Comparison of ENCODE assay signal across 26 mouse cellular contexts in genomic region chr3:121684552-121684951, GRCm38 (mm10). TPM values are rescaled to one million over a fixed set of nuclear protein-coding genes. Genes with fewer than 3 reads are reported as not detected.
DNase-seq lines count a peak whose midpoint lies in the region; ATAC-seq and TF ChIP-seq lines count a peak whose summit lies in the region.
"Had no signal": no experiment of that assay in that cellular context is flagged by ENCODE, and none has a peak within 500 bp of the region (broad histone marks: within the 10 kb centered on the region; RNA-seq: fewer than 3 reads in every experiment).

No protein-coding gene starts in this region.

- no peak for DNase-seq in heart, embryonic 10.5 days (ENCODE audit: low spot score)
- DNase-seq in heart, postnatal 36 days: no peak
- DNase-seq in liver, adult 2 months (ENCODE audit: extremely low read depth, low read depth, low spot score): no peak
- no peak for DNase-seq in liver, embryonic 11.5 days (ENCODE audit: low spot score)
- peak; percentile 71 for DNase-seq in NIH3T3 (ENCODE audit: low read depth)
- no peak for DNase-seq in lung, postnatal 25 days (ENCODE audit: low spot score)
- DNase-seq: adrenal gland, adult 8-10 months; adrenal gland, postnatal 36 days; cerebellum, adult 11-12 months; cerebellum, adult 9-10 months; cerebellum, postnatal 25 days; gastrocnemius, postnatal 10 days; heart, adult 2 months; heart, postnatal 4 days had no signal

- ATAC-seq in liver, embryonic 11.5 days (replicated peaks; ENCODE audit: low FRiP score): no peak
- ATAC-seq in cerebellum, adult (ENCODE audit: insufficient number of reproducible peaks, low FRiP score, low TSS enrichment): no peak
- ATAC-seq: forebrain, embryonic 15.5 days; hindbrain, embryonic 16.5 days had no signal

- 65% methylated on average over 4 of the region's 4 CpGs for WGBS in heart, embryonic 10.5 days
- WGBS in liver, adult 2 months: 19% methylated on average over 4 of the region's 4 CpGs
- WGBS in liver, embryonic 11.5 days: 61% methylated on average over 4 of the region's 4 CpGs

- 0 out of 2 replicates have a peak overlapping the region, but pooled peaks have one; percentile 36 for H3K27ac ChIP-seq in heart, embryonic 10.5 days
- H3K27ac ChIP-seq in liver, adult 2 months (replicated peaks; ENCODE audit: insufficient read depth, low read depth, low read length): peak overlapping the region; percentile 99
- no peak overlapping the region for H3K27ac ChIP-seq in liver, embryonic 11.5 days (ENCODE audit: low read depth, low read length)
- H3K27ac ChIP-seq: embryonic facial prominence, embryonic 12.5 days; forebrain, embryonic 15.5 days; heart, adult 2 months; hindbrain, embryonic 12.5 days had no signal

- no peaks in the 10 kb centered on the region for H3K9me3 ChIP-seq in heart, embryonic 10.5 days
- H3K9me3 ChIP-seq in liver, embryonic 11.5 days (ENCODE audit: control insufficient read depth, low read length): no peaks in the 10 kb centered on the region
- H3K9me3 ChIP-seq: embryonic facial prominence, embryonic 12.5 days; forebrain, embryonic 15.5 days; heart, embryonic 12.5 days; hindbrain, embryonic 12.5 days had no signal

- TF ChIP-seq POLR2A in liver, adult 2 months (IDR thresholded peaks at IDR 0.05; ENCODE audit: extremely low read depth, insufficient read depth, low read length): no peak

- no peak overlapping the region for H3K4me2 ChIP-seq in liver, embryonic 11.5 days
- H3K4me2 ChIP-seq: embryonic facial prominence, embryonic 12.5 days; forebrain, embryonic 15.5 days; heart, embryonic 12.5 days; hindbrain, embryonic 12.5 days had no signal

- H3K27me3 ChIP-seq in heart, embryonic 10.5 days (ENCODE audit: insufficient read depth, poor library complexity, severe bottlenecking): no peaks in the 10 kb centered on the region
- no peaks in the 10 kb centered on the region for H3K27me3 ChIP-seq in liver, adult 2 months (ENCODE audit: control insufficient read depth, insufficient read depth, low read length)
- no peaks in the 10 kb centered on the region for H3K27me3 ChIP-seq in liver, embryonic 11.5 days (replicated peaks; ENCODE audit: control insufficient read depth, insufficient read depth, low read length)
- H3K27me3 ChIP-seq: CH12.LX; embryonic facial prominence, embryonic 12.5 days; forebrain, embryonic 15.5 days; heart, embryonic 12.5 days; hindbrain, embryonic 12.5 days had no signal

- intact Hi-C loops in heart, postnatal 36 days (cut with DNase I): no loop called here

- H3K79me2 ChIP-seq in liver, adult 2 months (ENCODE audit: control insufficient read depth, insufficient read depth, low read length): no peaks in the 10 kb centered on the region

- no peak overlapping the region for H3K4me3 ChIP-seq in heart, embryonic 10.5 days
- no peak overlapping the region for H3K4me3 ChIP-seq in liver, adult 2 months (ENCODE audit: insufficient read depth, low read depth, low read length)
- no peak overlapping the region for H3K4me3 ChIP-seq in liver, embryonic 11.5 days (ENCODE audit: low read depth, low read length)
- H3K4me3 ChIP-seq: embryonic facial prominence, embryonic 12.5 days; forebrain, embryonic 15.5 days; heart, adult 2 months; heart, embryonic 12.5 days; hindbrain, embryonic 12.5 days had no signal

- peak overlapping the region; percentile 62 for H3K9ac ChIP-seq in liver, adult 2 months (ENCODE audit: low read depth, low read length)
- H3K9ac ChIP-seq in liver, embryonic 11.5 days (ENCODE audit: low read depth, low read length): no peak overlapping the region
- H3K9ac ChIP-seq: embryonic facial prominence, embryonic 12.5 days; forebrain, embryonic 15.5 days; heart, embryonic 12.5 days; hindbrain, embryonic 12.5 days had no signal

- no peaks in the 10 kb centered on the region for H3K36me3 ChIP-seq in heart, embryonic 10.5 days
- H3K36me3 ChIP-seq in liver, adult 2 months (ENCODE audit: control insufficient read depth, insufficient read depth, low read length): no peaks in the 10 kb centered on the region
- H3K36me3 ChIP-seq in liver, embryonic 11.5 days (ENCODE audit: control insufficient read depth, insufficient read depth, low read length): no peaks in the 10 kb centered on the region
- H3K36me3 ChIP-seq: embryonic facial prominence, embryonic 12.5 days; forebrain, embryonic 15.5 days; heart, embryonic 12.5 days; hindbrain, embryonic 12.5 days had no signal

- peaks cover 14% of the 10 kb centered on the region for H3K4me1 ChIP-seq in heart, embryonic 10.5 days
- peaks cover 39% of the 10 kb centered on the region for H3K4me1 ChIP-seq in liver, adult 2 months (ENCODE audit: control insufficient read depth, insufficient read depth, low read length)
- H3K4me1 ChIP-seq in liver, embryonic 11.5 days (replicated peaks; ENCODE audit: control insufficient read depth, insufficient read depth, low read length): peaks cover 3% of the 10 kb centered on the region; the same call in 1 of the 2 replicates
- H3K4me1 ChIP-seq: embryonic facial prominence, embryonic 12.5 days; hindbrain, embryonic 12.5 days had no signal

- no peak for TF ChIP-seq CTCF in liver, adult 2 months (IDR thresholded peaks at IDR 0.05; ENCODE audit: low read depth, low read length)

RNA-seq across cellular contexts. Expression of gene 4930432M17Rik, which starts 14.0 kb away (rescaled TPM):
- not detected in 2 replicates for polyA plus RNA-seq in heart, embryonic 10.5 days (2016; fragmentation: Nextera tagmentation; extraction: Ambion mirVana)
- total RNA-seq in heart, postnatal 36 days (2021): not detected
- total RNA-seq in liver, adult 2 months (2014; rRNA removed): not detected in 2 replicates
- polyA plus RNA-seq in liver, adult 2 months (2012; rRNA removed): not detected in 2 replicates
- polyA plus RNA-seq in liver, embryonic 11.5 days (2014; fragmentation: Nextera tagmentation; extraction: Ambion mirVana): not detected in 2 replicates
- total RNA-seq: adrenal gland, adult 8-10 months; adrenal gland, postnatal 36 days; CH12.LX; gastrocnemius, postnatal 10 days; gastrocnemius, postnatal 4 days; heart, adult 2 months; heart, postnatal 4 days had no signal
- polyA plus RNA-seq: brain, embryonic 14.5 days; cortical plate, adult 2 months; embryonic facial prominence, embryonic 12.5 days; forebrain, embryonic 11.5 days; forebrain, embryonic 15.5 days; heart, adult 2 months; heart, embryonic 12.5 days; heart, embryonic 16.5 days; hindbrain, embryonic 12.5 days; hindbrain, embryonic 16.5 days had no signal

RNA-seq across cellular contexts. Expression of gene F3, which starts 38.8 kb away (rescaled TPM):
- 9.2 TPM in 2 replicates for polyA plus RNA-seq in heart, embryonic 10.5 days (2016; fragmentation: Nextera tagmentation; extraction: Ambion mirVana)
- total RNA-seq in heart, postnatal 36 days (2021): 10 to 100 TPM; 23.7 to 30.5 TPM
- 5.1 and 6.4 TPM in 2 replicates for total RNA-seq in liver, adult 2 months (2014; rRNA removed)
- 2.3 and 2.7 TPM in 2 replicates for polyA plus RNA-seq in liver, adult 2 months (2012; rRNA removed)
- 1.7 and 2.3 TPM in 2 replicates for polyA plus RNA-seq in liver, embryonic 11.5 days (2014; fragmentation: Nextera tagmentation; extraction: Ambion mirVana)
